Mouse (Mus musculus) forebrain, embryonic 14.5 days (tissue): Measurements from ENCODE around the gene Mrto4. TPM values are rescaled to one million over a fixed set of nuclear protein-coding genes. Genes with fewer than 3 reads are reported as not detected.

Source experiments
- ATAC-seq: fragments of 200-750 bp; cut with Nextera tagmentation; 2 replicates; pipeline ENCODE4 v1.8.0; 2017; ENCODE audit warnings: mild to moderate bottlenecking, moderate library complexity
- DNase-seq: peaks from one replicate; pipeline ENCODE4 v3.0.0-alpha.2; 2015; ENCODE audit warnings: low spot score
- H3K27ac ChIP-seq: fragments of 300-500 bp; sonication (generic); 2 replicates; pipeline ENCODE4 v1.5.1; 2014; ENCODE audit warnings: low read depth, mild to moderate bottlenecking, control low read depth, low read length, moderate library complexity
- H3K27me3 ChIP-seq: fragments of 300-500 bp; sonication (generic); replicated peaks from 2 replicates; pipeline ENCODE4 v1.6.1; 2014; ENCODE audit warnings: low read length, control low read depth, mixed read lengths; ENCODE audit not compliant: control insufficient read depth, insufficient read depth
- H3K36me3 ChIP-seq: fragments of 300-500 bp; sonication (generic); 2 replicates; pipeline ENCODE4 v1.6.1; 2014; ENCODE audit warnings: low read length, control low read depth; ENCODE audit not compliant: control insufficient read depth, insufficient read depth
- H3K4me1 ChIP-seq: fragments of 300-500 bp; sonication (generic); 2 replicates; pipeline ENCODE4 v1.6.1; 2014; ENCODE audit warnings: antibody characterized with exemption, low read length, control low read depth; ENCODE audit not compliant: control insufficient read depth, insufficient read depth
- H3K4me2 ChIP-seq: fragments of 300-500 bp; sonication (generic); 2 replicates; pipeline ENCODE4 v1.6.1; 2014; ENCODE audit warnings: mild to moderate bottlenecking, control low read depth, low read length
- H3K4me3 ChIP-seq: fragments of 300-500 bp; sonication (generic); 2 replicates; pipeline ENCODE4 v1.5.1; 2014; ENCODE audit warnings: low read depth, low read length, control low read depth
- H3K9ac ChIP-seq: fragments of 300-500 bp; sonication (generic); 2 replicates; pipeline ENCODE4 v1.6.1; 2014; ENCODE audit warnings: mild to moderate bottlenecking, low read length, control low read depth, moderate library complexity
- H3K9me3 ChIP-seq: fragments of 300-500 bp; sonication (generic); replicated peaks from 2 replicates; pipeline ENCODE4 v1.6.1; 2016; ENCODE audit warnings: low read length, control low read depth, mixed read lengths; ENCODE audit not compliant: control insufficient read depth
- WGBS: fragments of 180-500 bp; shearing (Covaris S2); extraction: QIAGEN DNeasy Blood & Tissue Kit; methylation state at CpG from one replicate; pipeline ENCODE4 v1.1.7; 2014; 5-methylcytosine and 5-hydroxymethylcytosine counted together
- polyA plus RNA-seq: library from polyadenylated mRNA; unstranded; fragments of >200 nt; fragmentation: Nextera tagmentation; extraction: Ambion mirVana; gene quantifications from 2 replicates; pipeline ENCODE4 v1.2.1, GENCODE M21; 2014

The Mrto4 gene
- polyA plus RNA-seq, 1 experiment from 2014 or later: 110 TPM

DNA sequence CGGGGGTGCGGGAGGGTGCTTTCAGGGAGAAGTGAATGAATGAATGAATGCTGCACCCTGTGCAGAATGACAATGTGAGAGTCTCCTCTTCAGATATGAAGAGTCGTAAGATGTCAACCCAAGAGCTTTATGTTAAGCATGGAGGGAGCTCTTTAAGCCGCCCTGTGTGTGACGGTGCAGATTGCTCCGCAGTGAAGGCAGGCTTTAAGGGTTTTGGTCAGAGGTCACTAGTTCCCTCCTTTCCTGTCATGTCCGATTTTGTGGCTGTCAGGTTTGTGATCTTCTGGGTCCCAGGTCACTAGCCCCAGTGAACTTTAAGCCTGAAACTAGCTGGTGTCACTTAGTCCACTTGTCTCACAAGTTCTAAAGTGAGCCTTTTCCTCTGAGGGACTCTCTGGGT, 456 bp upstream of the Mrto4 start:
- H3K4me2 ChIP-seq: peak overlapping the region; percentile 98
- H3K4me1 ChIP-seq: peaks cover 10% of the 10 kb centered on the region
- peaks cover 50% of the 10 kb centered on the region for H3K36me3 ChIP-seq
- H3K27ac ChIP-seq: peak overlapping the region; percentile 95; the same call in 1 of the 2 replicates
- peak overlapping the region; percentile 83 for H3K4me3 ChIP-seq
- H3K9ac ChIP-seq: peak overlapping the region; percentile 87
- WGBS: 0% methylated on average over 7 of the region's 7 CpGs
- H3K27me3 ChIP-seq: no peaks in the 10 kb centered on the region
- ATAC-seq (no peak), DNase-seq (no peak)
- H3K9me3 ChIP-seq: no peaks in the 10 kb centered on the region

DNA sequence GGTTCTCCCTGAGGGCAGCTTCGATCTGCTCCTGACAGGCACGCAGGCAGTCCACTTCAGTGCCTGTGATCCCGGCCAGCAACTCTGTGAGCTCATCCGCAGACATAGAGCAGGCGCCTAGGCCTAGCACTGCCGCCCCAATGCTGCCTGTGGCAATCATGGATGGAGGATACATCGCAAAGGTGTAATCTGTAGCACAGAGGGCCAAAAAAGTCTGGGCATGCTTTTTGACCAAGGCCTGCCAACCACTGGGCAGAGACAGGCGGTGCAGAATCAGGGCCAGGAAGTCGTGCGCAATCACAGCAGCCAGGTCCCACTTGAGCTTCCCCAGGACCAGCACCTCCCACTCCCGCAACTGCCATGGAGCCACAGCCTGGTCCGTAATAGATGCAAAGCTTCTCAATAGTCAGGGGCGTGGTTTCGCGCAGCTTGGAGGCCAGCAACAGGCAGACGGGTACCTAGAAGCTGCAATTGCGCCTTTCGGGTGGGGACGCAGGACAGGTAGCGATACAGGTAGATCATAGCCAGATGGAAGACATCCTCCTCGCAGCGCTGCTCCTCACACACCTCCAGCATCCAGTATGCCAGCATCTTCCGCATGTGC, 6.9 kb downstream of the Mrto4 start:
- Histone ChIP-seq H3K9ac (no peak overlapping the region), H3K4me2 (no peak overlapping the region), H3K4me1 (no peaks in the 10 kb centered on the region), H3K9me3 (no peaks in the 10 kb centered on the region), H3K27me3 (no peaks in the 10 kb centered on the region), H3K36me3 (peaks cover 42% of the 10 kb centered on the region), H3K4me3 (no peak overlapping the region), H3K27ac (no peak overlapping the region)
- ATAC-seq (no peak), DNase-seq (no peak)
- WGBS: 71% methylated on average over 23 of the region's 23 CpGs

DNA sequence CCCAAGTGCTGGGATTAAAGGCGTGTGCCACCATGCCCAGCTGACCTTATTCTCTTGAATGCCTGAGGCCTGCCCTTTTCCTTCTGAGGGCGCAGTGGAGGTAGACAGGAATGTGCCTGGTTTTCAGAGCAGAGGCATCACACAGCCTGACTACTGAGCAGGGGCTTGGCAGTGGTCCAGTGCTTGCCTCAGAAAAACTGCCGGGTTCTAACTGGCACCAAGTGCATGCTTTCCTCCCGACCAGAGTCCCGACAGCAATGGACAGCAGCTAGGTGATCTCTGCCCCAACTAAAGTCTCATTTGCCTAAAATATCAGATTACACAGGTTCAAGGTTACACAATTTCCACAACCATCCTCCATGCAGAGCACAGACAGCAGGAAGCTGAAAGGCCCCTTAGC, 8.7 kb downstream of the Mrto4 start:
- H3K27me3 ChIP-seq: no peaks in the 10 kb centered on the region
- no peak overlapping the region for H3K4me3 ChIP-seq
- no peaks in the 10 kb centered on the region for H3K9me3 ChIP-seq
- 49% methylated on average over 5 of the region's 5 CpGs for WGBS
- peaks cover 32% of the 10 kb centered on the region for H3K36me3 ChIP-seq
- no peaks in the 10 kb centered on the region for H3K4me1 ChIP-seq
- no peak overlapping the region for H3K9ac ChIP-seq
- no peak overlapping the region for H3K4me2 ChIP-seq
- ATAC-seq: no peak
- peak; percentile 23 for DNase-seq
- no peak overlapping the region for H3K27ac ChIP-seq

DNA sequence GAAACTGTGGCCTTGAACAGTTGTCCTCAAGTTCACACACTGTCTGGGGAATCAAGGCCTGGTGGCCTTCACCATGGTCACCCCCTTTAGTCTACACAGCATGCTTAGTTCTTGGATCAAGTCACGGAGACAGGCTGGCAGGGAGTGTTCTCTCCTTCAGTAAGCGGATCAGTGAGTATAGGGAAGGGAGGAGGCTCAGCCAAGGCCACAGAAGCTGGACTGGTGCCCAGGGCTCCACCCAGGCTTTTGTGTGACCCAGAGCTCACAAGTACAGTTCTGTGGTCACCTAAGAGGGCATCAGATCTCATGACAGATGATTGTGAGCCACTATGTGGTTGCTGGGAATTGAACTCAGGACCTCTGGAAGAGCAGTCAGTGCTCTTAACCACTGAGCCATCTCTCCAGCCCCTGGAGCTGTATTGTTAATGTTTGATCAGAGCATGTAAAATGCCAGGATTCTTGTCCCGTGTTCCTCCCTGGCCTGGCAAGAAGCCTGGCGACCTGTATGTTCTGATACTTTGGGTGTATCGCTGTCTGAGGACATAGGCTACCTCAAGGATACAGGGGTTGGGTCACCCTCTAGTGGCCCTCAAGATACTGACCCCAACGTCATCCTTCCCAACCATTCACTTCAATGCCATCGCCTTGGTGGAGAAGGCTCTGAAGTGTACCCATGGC, 10.7 kb downstream of the Mrto4 start:
- 66% methylated on average over 7 of the region's 7 CpGs for WGBS
- no peak for DNase-seq
- ATAC-seq: no peak
- Histone ChIP-seq H3K9me3 (no peaks in the 10 kb centered on the region), H3K4me2 (no peak overlapping the region), H3K4me3 (no peak overlapping the region), H3K9ac (no peak overlapping the region), H3K27me3 (peaks cover 5% of the 10 kb centered on the region; the same call in 1 of the 2 replicates), H3K4me1 (no peaks in the 10 kb centered on the region), H3K36me3 (peaks cover 14% of the 10 kb centered on the region), H3K27ac (no peak overlapping the region)

DNA sequence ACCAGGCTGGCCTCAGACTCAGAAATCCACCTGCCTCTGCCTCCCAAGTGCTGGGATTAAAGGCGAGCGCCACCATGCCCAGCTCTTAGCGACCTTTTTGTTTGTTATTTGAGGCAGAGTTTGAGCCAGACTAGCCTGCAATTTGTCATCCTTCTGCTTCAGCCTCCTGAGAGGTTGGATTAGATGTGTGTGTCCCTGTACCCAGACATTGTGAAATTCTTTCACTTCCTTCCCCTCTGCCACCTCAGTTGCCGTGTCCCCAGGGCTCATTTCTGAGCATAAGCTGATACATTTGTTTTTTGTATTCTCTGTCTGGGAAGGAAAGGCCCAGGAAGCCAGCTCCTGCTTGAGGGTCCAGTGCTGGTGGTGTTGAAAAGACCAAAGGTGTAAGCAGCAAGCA, 11.5 kb downstream of the Mrto4 start:
- WGBS: 74% methylated on average over 4 of the region's 4 CpGs
- H3K4me1 ChIP-seq: no peaks in the 10 kb centered on the region
- DNase-seq: no peak
- no peak for ATAC-seq
- peaks cover 5% of the 10 kb centered on the region; the same call in 1 of the 2 replicates for H3K27me3 ChIP-seq
- no peak overlapping the region for H3K27ac ChIP-seq
- no peak overlapping the region for H3K4me2 ChIP-seq
- H3K4me3 ChIP-seq: no peak overlapping the region
- peaks cover 6% of the 10 kb centered on the region for H3K36me3 ChIP-seq
- no peaks in the 10 kb centered on the region for H3K9me3 ChIP-seq
- H3K9ac ChIP-seq: no peak overlapping the region

DNA sequence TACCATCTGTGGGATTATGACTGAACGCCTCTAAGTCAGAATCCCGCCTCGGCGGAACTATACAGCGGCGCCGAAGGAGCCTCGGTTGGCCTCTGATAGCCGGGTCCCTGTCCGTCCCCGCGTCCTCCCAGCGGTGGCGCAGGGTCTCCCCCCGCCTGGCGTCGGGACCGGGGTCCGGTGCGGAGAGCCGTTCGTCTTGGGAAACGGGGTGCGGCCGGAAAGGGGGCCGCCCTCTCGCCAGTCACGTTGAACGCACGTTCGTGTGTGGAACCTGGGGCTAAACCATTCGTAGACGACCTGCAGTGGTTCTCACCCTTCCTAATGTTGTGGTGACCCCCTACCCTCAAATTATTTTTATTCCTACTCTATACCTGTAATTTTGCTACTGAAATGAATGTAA, 14.2 kb downstream of the Mrto4 start:
- WGBS: 61% methylated on average over 33 of the region's 33 CpGs
- H3K9ac ChIP-seq: no peak overlapping the region
- H3K4me3 ChIP-seq: no peak overlapping the region
- no peaks in the 10 kb centered on the region for H3K4me1 ChIP-seq
- no peaks in the 10 kb centered on the region for H3K36me3 ChIP-seq
- H3K9me3 ChIP-seq: no peaks in the 10 kb centered on the region
- H3K27ac ChIP-seq: no peak overlapping the region
- DNase-seq: no peak
- peaks cover 5% of the 10 kb centered on the region; the same call in 1 of the 2 replicates for H3K27me3 ChIP-seq
- no peak overlapping the region for H3K4me2 ChIP-seq
- no peak for ATAC-seq

DNA sequence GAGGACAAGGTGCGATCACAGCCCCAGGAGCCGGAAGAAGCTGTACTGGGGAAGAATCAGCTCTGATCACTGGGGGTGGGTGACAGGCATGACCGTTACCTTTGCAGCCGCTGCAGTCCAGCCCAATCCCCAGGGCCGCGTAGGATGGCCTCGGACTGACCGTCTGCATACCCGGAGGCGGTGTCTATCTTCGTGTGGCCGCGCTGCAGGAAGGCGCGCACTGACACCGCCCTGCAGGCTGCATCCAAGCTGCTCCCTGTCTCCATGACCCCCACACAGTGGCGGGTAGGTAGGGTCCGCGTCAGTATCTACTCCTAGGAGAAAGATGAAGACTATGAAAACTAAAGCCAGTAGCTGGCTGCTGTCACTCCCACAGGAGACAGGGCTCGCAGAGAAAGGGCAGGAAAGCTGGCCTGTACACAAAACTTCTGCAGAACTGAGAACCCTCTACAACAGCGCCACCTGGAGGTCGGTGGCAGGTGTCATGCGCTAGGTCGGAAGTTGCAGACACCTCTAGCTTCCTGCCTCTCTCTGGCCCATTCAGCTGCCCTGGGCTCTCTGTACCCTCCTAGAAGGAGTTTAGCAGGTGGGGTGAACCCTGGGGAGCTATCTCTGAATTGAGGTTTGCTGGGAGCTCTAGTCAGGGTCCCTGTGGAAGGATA, 15.4 kb downstream of the Mrto4 start:
- Histone ChIP-seq H3K4me1 (no peaks in the 10 kb centered on the region), H3K9me3 (no peaks in the 10 kb centered on the region), H3K4me3 (no peak overlapping the region), H3K27ac (no peak overlapping the region), H3K9ac (no peak overlapping the region), H3K27me3 (peaks cover 5% of the 10 kb centered on the region; the same call in 1 of the 2 replicates), H3K36me3 (no peaks in the 10 kb centered on the region), H3K4me2 (no peak overlapping the region)
- WGBS: 33% methylated on average over 24 of the region's 24 CpGs
- ATAC-seq (no peak), DNase-seq (peak; percentile 64)

DNA sequence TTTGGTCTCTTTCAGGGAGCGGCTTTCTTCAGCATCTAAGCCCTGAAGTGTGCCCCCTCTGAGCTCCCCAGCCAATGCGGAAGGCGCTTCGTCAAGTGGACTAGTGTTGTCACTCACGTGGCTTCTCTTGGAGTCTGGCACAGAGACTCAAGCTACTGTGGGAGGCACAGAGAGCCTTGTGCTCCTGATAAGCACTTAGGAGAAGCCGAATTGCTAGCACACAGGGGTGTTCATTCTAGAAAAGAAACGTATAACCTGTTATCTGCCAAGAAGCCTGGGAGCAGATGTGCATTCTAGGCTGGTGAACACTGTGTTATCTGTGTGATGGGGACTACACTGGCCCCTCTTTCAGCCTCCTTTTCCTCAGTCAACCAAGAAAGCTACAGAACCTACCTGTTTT, 16.9 kb downstream of the Mrto4 start:
- H3K9ac ChIP-seq: no peak overlapping the region
- 61% methylated on average over 7 of the region's 7 CpGs for WGBS
- peaks cover 5% of the 10 kb centered on the region; the same call in 1 of the 2 replicates for H3K27me3 ChIP-seq
- ATAC-seq (no peak), DNase-seq (no peak)
- H3K4me2 ChIP-seq: no peak overlapping the region
- H3K27ac ChIP-seq: no peak overlapping the region
- no peaks in the 10 kb centered on the region for H3K4me1 ChIP-seq
- H3K36me3 ChIP-seq: no peaks in the 10 kb centered on the region
- no peak overlapping the region for H3K4me3 ChIP-seq
- H3K9me3 ChIP-seq: no peaks in the 10 kb centered on the region
